Mouse (Mus musculus) liver, embryonic 16.5 days (tissue): ENCODE results near the gene Gm13762. TPM values are rescaled to one million over a fixed set of nuclear protein-coding genes. Genes with fewer than 3 reads are reported as not detected.
"Not testable (repeated sequence)": the region's sequence is repeated elsewhere in the genome, so short reads cannot be mapped to it uniquely, and the experiment has no call there.

Experiments used
- ATAC-seq: fragments of 200-750 bp; cut with Nextera tagmentation; 2 replicates; pipeline ENCODE4 v1.8.0; 2017; ENCODE audit warnings: low read depth, mild to moderate bottlenecking, moderate number of reproducible peaks, moderate library complexity
- H3K27ac ChIP-seq: fragments of 300-500 bp; sonication (generic); 2 replicates; pipeline ENCODE4 v1.5.1; 2014; ENCODE audit warnings: mild to moderate bottlenecking, low read length
- H3K27me3 ChIP-seq: fragments of 300-500 bp; sonication (generic); 2 replicates; pipeline ENCODE4 v1.6.1; 2014; ENCODE audit warnings: low read depth, low read length, mixed read lengths; ENCODE audit not compliant: control insufficient read depth, insufficient read depth
- H3K36me3 ChIP-seq: fragments of 300-500 bp; sonication (generic); 2 replicates; pipeline ENCODE4 v1.6.1; 2014; ENCODE audit warnings: mild to moderate bottlenecking; ENCODE audit not compliant: control insufficient read depth, insufficient read depth
- H3K4me1 ChIP-seq: fragments of 300-500 bp; sonication (generic); 2 replicates; pipeline ENCODE4 v1.6.1; 2014; ENCODE audit warnings: low read depth, low read length, mixed read lengths; ENCODE audit not compliant: control insufficient read depth
- H3K4me2 ChIP-seq: fragments of 300-500 bp; sonication (generic); 2 replicates; pipeline ENCODE4 v1.6.1; 2014; ENCODE audit warnings: low read depth, low read length, mixed read lengths
- H3K4me3 ChIP-seq: fragments of 300-500 bp; sonication (generic); 2 replicates; pipeline ENCODE4 v1.5.1; 2014; ENCODE audit warnings: low read depth, mild to moderate bottlenecking, low read length
- H3K9ac ChIP-seq: fragments of 300-500 bp; sonication (generic); 2 replicates; pipeline ENCODE4 v1.6.1; 2014; ENCODE audit warnings: low read depth, low read length
- H3K9me3 ChIP-seq: fragments of 300-500 bp; sonication (generic); replicated peaks from 2 replicates; pipeline ENCODE4 v1.6.1; 2016; ENCODE audit warnings: low read length; ENCODE audit not compliant: control insufficient read depth
- WGBS: fragments of 180-500 bp; shearing (Covaris S2); extraction: QIAGEN DNeasy Blood & Tissue Kit; methylation state at CpG from one replicate; pipeline ENCODE4 v1.1.7; 2014; ENCODE audit not compliant: insufficient replicate concordance; 5-methylcytosine and 5-hydroxymethylcytosine counted together
- polyA plus RNA-seq: library from polyadenylated mRNA; unstranded; fragments of >200 nt; fragmentation: Nextera tagmentation; extraction: Ambion mirVana; gene quantifications from 2 replicates; pipeline ENCODE4 v1.2.1, GENCODE M21; 2015

Gene Gm13762
- polyA plus RNA-seq, result not detected in 2 replicates

DNA sequence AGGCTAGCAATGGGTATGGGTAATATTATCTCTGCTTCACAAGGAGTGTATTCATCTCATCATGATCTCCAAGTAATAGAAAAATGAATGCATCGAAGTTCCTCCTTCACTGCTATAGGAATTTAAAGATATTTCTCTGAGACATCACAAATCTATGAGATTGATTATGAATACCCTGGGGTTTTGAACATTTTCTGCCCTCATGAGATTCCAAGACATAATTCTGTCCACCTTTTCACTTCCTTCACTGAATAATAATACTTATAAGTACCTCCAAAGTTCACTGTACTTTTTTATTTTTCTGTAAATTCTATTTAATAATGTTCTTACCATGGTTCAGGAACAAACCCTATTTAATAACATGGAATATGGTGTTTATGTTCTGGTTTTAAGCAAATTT lies at the start of gene Gm13762:
Gene Gm13762 (minus strand): TSS at position 101 of the 400 bp plus-strand sequence.
- H3K36me3 ChIP-seq, result no peaks in the 10 kb centered on the region
- H3K9ac ChIP-seq, result no peak within 1 kb of the TSS
- no peak within 1 kb of the TSS for H3K4me2 ChIP-seq
- no peak within 1 kb of the TSS for H3K27ac ChIP-seq
- no peak within 1 kb of the TSS for H3K4me3 ChIP-seq
- H3K9me3 ChIP-seq, result no peaks in the 10 kb centered on the region
- WGBS, result 54% methylated on average over 1 of the region's 1 CpGs
- no peaks in the 10 kb centered on the region for H3K4me1 ChIP-seq
- no peaks in the 10 kb centered on the region for H3K27me3 ChIP-seq
- ATAC-seq, result no peak

DNA sequence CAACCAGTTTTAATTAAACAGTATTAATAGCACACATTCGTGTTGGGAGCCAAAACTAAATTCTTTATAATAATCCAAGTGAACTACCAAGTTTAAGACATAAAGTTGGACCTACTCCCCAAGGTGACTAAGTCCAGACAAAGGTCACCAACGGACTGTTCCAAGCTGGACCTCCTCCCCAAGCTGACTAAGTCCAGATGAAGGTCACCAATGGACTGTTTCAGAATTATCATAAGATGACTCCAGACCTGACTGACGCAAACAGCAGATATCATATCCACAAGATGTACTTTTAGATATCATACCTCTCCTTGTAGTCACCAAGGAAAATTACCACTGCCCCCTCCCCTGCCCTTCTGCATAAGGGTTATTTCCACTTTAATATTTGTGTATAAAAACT lies 41.4 kb upstream of the Gm13762 start:
- H3K4me1 ChIP-seq, H3K27ac ChIP-seq, H3K4me2 ChIP-seq, H3K36me3 ChIP-seq, ATAC-seq, H3K9ac ChIP-seq, H3K27me3 ChIP-seq, H3K4me3 ChIP-seq, H3K9me3 ChIP-seq: not testable (repeated sequence)
- WGBS, result 48% methylated on average over 3 of the region's 3 CpGs

DNA sequence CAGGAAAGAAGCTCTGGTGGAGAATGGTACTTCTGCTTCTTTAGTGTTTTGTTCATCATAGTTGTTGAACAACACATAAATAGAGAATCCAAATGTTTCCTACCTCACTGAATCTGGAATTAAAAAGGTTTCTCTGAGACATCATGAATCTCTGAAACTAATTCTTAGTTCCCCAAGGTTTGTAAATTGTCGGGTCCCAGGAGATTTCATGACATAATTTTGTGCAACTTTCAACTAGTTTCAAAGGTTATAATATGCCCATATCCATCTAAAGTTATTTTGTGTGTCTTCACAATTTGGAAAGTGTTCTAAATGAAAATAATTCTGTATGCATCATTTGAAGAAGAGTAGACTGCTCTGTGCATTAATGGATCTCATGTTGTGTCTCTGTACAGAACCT lies 38.2 kb upstream of the Gm13762 start, which contains the start of gene Olfr1216:
Gene Olfr1216 (minus strand): TSS at position 101 of the 400 bp plus-strand sequence.
- H3K27me3 ChIP-seq, result no peaks in the 10 kb centered on the region
- WGBS, result 43% methylated on average over 1 of the region's 1 CpGs

DNA sequence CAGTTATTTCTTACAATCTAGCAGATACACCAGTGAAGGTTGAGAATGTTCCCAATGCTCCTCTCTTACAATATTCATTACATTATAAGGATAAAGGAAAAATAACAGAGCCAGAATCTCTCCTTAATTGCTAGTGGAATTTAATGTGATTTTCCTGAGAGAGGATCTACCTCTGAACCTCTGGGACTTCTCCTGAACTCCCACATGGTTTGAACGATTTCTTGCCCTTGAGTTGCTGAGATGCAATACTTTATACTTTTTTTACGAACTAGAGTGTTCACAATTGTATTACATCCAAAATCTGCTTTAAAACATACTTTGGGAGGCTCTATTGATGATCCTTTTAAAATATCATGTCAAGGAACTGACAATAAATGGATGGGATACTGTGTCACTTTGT lies 26.8 kb upstream of the Gm13762 start, which contains the start of gene Olfr1215:
Gene Olfr1215 (minus strand): TSS at position 101 of the 400 bp plus-strand sequence.
- Histone ChIP-seq H3K4me1 (no peaks in the 10 kb centered on the region), H3K4me3 (no peak within 1 kb of the TSS), H3K4me2 (no peak within 1 kb of the TSS), H3K9me3 (no peaks in the 10 kb centered on the region), H3K27ac (no peak within 1 kb of the TSS), H3K27me3 (no peaks in the 10 kb centered on the region), H3K36me3 (no peaks in the 10 kb centered on the region), H3K9ac (no peak within 1 kb of the TSS)
- 36% methylated on average over 2 of the region's 2 CpGs for WGBS
- ATAC-seq, result no peak

More for the DNA sequence above, 38.2 kb upstream of the Gm13762 start, which contains the start of gene Olfr1216:
- Histone ChIP-seq H3K9me3 (no peaks in the 10 kb centered on the region), H3K27ac (no peak within 1 kb of the TSS), H3K4me3 (no peak within 1 kb of the TSS), H3K9ac (no peak within 1 kb of the TSS), H3K36me3 (no peaks in the 10 kb centered on the region), H3K4me2 (no peak within 1 kb of the TSS), H3K4me1 (no peaks in the 10 kb centered on the region)
- ATAC-seq, result no peak

DNA sequence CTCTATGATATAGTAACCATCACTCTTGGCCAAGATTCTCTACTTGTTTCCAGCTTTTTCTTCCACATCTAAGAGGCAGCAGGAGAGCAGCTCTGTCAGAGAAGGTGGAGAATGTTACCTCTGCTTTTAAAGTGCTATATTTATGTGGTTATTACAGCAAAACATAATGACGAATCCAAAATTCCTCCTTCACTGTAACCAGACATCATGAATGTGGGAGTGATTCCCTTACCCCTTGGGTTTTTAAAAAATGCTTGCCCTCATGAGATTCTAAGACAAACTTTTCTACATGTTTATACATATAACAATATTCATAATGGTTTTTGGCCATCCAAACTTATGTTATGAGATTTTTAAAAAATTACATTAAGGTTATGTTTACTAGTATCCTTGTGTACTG lies 12.5 kb upstream of the Gm13762 start, which contains the start of gene Olfr1214:
Gene Olfr1214 (minus strand): TSS at position 101 of the 400 bp plus-strand sequence.
- no peaks in the 10 kb centered on the region for H3K36me3 ChIP-seq
- no peak within 1 kb of the TSS for H3K4me3 ChIP-seq
- 78% methylated on average over 1 of the region's 1 CpGs for WGBS
- no peak within 1 kb of the TSS for H3K4me2 ChIP-seq
- H3K27me3 ChIP-seq, result no peaks in the 10 kb centered on the region
- no peak within 1 kb of the TSS for H3K27ac ChIP-seq
- ATAC-seq, result no peak
- no peak within 1 kb of the TSS for H3K9ac ChIP-seq
- H3K4me1 ChIP-seq, result no peaks in the 10 kb centered on the region
- H3K9me3 ChIP-seq, result no peaks in the 10 kb centered on the region

DNA sequence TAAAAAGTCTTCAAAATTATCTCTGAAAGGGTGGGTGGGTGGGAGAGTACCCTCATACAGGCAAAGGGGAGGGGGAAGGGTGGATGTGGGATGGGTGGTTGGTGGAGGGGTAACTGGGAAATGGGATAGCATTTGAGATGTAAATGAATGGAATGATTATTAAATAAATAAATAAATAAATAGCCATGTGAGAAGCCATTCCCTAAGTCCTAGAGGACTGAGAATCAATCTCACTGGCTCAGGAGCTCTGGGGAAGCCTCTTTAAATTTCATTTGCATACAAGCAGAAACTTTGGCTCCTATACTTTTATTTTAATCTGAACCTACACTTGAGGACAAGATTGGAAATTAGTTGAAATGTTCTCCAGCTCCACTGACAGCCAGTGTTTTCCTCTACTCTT lies 26.4 kb downstream of the Gm13762 start, which contains the start of gene Olfr1212:
Gene Olfr1212 (plus strand): TSS at position 301 of the 400 bp plus-strand sequence.
- no peaks in the 10 kb centered on the region for H3K27me3 ChIP-seq
- ATAC-seq, result no peak

DNA sequence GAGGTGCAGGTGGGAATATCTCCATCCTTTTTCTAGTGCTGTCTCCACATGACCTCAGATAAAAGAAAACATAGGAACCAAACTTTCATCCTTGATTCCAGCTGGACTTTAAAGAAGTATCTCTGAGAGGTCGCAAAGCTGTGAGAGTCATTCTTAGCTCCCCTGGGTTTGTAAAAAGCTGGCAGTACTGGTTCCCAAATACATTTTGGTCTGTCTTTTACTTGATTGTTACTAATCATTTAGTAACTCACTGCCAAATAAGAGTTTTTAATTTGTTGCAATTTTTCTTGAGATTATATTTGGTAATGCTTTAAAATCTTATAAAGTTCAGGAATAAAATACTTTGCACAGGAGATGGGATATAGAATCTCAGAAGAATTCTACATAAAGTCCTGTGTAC lies 42.1 kb downstream of the Gm13762 start, which contains the start of gene Olfr1211:
Gene Olfr1211 (minus strand): TSS at position 101 of the 400 bp plus-strand sequence.
- H3K4me3 ChIP-seq, result no peak within 1 kb of the TSS
- H3K9me3 ChIP-seq, result no peaks in the 10 kb centered on the region
- no peaks in the 10 kb centered on the region for H3K36me3 ChIP-seq
- H3K27ac ChIP-seq, result no peak within 1 kb of the TSS
- 70% methylated on average over 1 of the region's 1 CpGs for WGBS
- no peak within 1 kb of the TSS for H3K9ac ChIP-seq
- H3K4me2 ChIP-seq, result no peak within 1 kb of the TSS
- H3K27me3 ChIP-seq, result no peaks in the 10 kb centered on the region
- no peaks in the 10 kb centered on the region for H3K4me1 ChIP-seq
- no peak for ATAC-seq

More for the DNA sequence above, 26.4 kb downstream of the Gm13762 start, which contains the start of gene Olfr1212:
- no peak within 1 kb of the TSS for H3K4me3 ChIP-seq
- no peak within 1 kb of the TSS for H3K4me2 ChIP-seq
- no peaks in the 10 kb centered on the region for H3K4me1 ChIP-seq
- H3K9ac ChIP-seq, result no peak within 1 kb of the TSS
- no peaks in the 10 kb centered on the region for H3K36me3 ChIP-seq
- no peak within 1 kb of the TSS for H3K27ac ChIP-seq
- no peaks in the 10 kb centered on the region; the same call in 1 of the 2 replicates for H3K9me3 ChIP-seq

Other genes starting within 250 kb of the Gm13762 start
- not detected in 2 replicates for gene Olfr1197, start 247.9 kb downstream of the Gm13762 start, polyA plus RNA-seq
- gene Olfr1198, start 228.9 kb downstream of the Gm13762 start, polyA plus RNA-seq, result not detected in 2 replicates
- not detected in 2 replicates for gene Olfr1199, start 219.8 kb downstream of the Gm13762 start, polyA plus RNA-seq
- not detected in 2 replicates for gene Olfr1200, start 209.8 kb downstream of the Gm13762 start, polyA plus RNA-seq
- gene Olfr1201, start 187.2 kb downstream of the Gm13762 start, polyA plus RNA-seq, result not detected in 2 replicates
- gene Olfr1202, start 165.8 kb downstream of the Gm13762 start, polyA plus RNA-seq, result not detected in 2 replicates
- not detected in 2 replicates for gene Olfr1205, start 150.5 kb downstream of the Gm13762 start, polyA plus RNA-seq
- not detected in 2 replicates for gene Olfr1204, start 131.0 kb downstream of the Gm13762 start, polyA plus RNA-seq
- not detected in 2 replicates for gene Olfr1206, start 117.0 kb downstream of the Gm13762 start, polyA plus RNA-seq
- gene Olfr1208, start 78.0 kb downstream of the Gm13762 start, polyA plus RNA-seq, result not detected in 2 replicates
- gene Olfr1209, start 65.1 kb downstream of the Gm13762 start, polyA plus RNA-seq, result not detected in 2 replicates
- gene Olfr1211, start 42.2 kb downstream of the Gm13762 start, polyA plus RNA-seq, result not detected in 2 replicates
- gene Olfr1212, start 26.3 kb downstream of the Gm13762 start, polyA plus RNA-seq, result not detected in 2 replicates
- gene Olfr1214, start 12.4 kb upstream of the Gm13762 start, polyA plus RNA-seq, result not detected in 2 replicates
- gene Olfr1215, start 26.7 kb upstream of the Gm13762 start, polyA plus RNA-seq, result not detected in 2 replicates
- not detected in 2 replicates for gene Olfr1216, start 38.1 kb upstream of the Gm13762 start, polyA plus RNA-seq
- not detected in 2 replicates for gene Olfr1217, start 51.8 kb upstream of the Gm13762 start, polyA plus RNA-seq
- not detected in 2 replicates for gene Olfr1218, start 80.9 kb upstream of the Gm13762 start, polyA plus RNA-seq
- not detected in 2 replicates for gene Olfr1219, start 103.2 kb upstream of the Gm13762 start, polyA plus RNA-seq
- gene Olfr1220, start 126.6 kb upstream of the Gm13762 start, polyA plus RNA-seq, result not detected in 2 replicates
- not detected in 2 replicates for gene Olfr1221, start 137.0 kb upstream of the Gm13762 start, polyA plus RNA-seq
- not detected in 2 replicates for gene Olfr1222, start 152.8 kb upstream of the Gm13762 start, polyA plus RNA-seq
- not detected in 2 replicates for gene Olfr1223, start 171.3 kb upstream of the Gm13762 start, polyA plus RNA-seq
- gene Olfr1224-ps1, start 183.8 kb upstream of the Gm13762 start, polyA plus RNA-seq, result not detected in 2 replicates
- not detected in 2 replicates for gene Olfr1225, start 194.4 kb upstream of the Gm13762 start, polyA plus RNA-seq
- gene Olfr1226, start 219.8 kb upstream of the Gm13762 start, polyA plus RNA-seq, result not detected in 2 replicates